ENCODE assay signal across 17 mouse cellular contexts in the genomic region with DNA sequence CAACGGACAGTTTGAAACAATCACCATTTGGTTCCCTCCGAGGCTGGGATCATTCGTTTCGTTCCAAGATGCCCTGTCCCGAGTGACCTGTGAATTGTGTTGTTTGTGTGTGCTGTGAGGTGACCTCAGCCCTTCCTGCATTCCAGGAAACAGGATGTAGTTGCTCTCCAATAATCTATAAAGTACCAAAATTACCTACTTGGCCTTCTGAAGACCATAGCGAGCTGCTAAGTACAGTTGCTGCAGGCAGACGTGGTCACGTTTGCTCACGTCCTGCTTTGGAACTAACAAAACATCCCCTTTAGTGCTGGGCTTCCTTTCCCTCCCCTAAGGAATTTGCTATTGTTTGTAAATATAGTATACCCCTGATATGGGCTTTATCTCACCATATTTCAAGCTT. TPM values are rescaled to one million over a fixed set of nuclear protein-coding genes. Genes with fewer than 3 reads are reported as not detected.
DNase-seq lines count a peak whose midpoint lies in the region; ATAC-seq and TF ChIP-seq lines count a peak whose summit lies in the region.
"Had no signal": no experiment of that assay in that cellular context is flagged by ENCODE, and none has a peak within 500 bp of the region (broad histone marks: within the 10 kb centered on the region; RNA-seq: fewer than 3 reads in every experiment).

No protein-coding gene starts in this region.

- peak; percentile 23; the same call in 1 of the 2 replicates for ATAC-seq in stomach, embryonic 15.5 days (ENCODE audit: insufficient read depth, low FRiP score, low read depth)
- ATAC-seq in stomach, postnatal 0 days (ENCODE audit: low FRiP score, low TSS enrichment): no peak
- ATAC-seq in kidney, postnatal 0 days (replicated peaks; ENCODE audit: low FRiP score, low read depth): no peak
- ATAC-seq in hindbrain, embryonic 11.5 days (ENCODE audit: low FRiP score): no peak
- ATAC-seq: forebrain, embryonic 15.5 days; intestine, embryonic 16.5 days had no signal

- TF ChIP-seq EP300 in stomach, postnatal 0 days (optimal IDR thresholded peaks at IDR 0.05): no peak

- no peak for TF ChIP-seq CTCF in stomach, postnatal 0 days (IDR thresholded peaks at IDR 0.05; ENCODE audit: low read depth)
- TF ChIP-seq CTCF in kidney, postnatal 0 days (IDR thresholded peaks at IDR 0.05; ENCODE audit: low read depth): no peak

- H3K4me2 ChIP-seq in stomach, embryonic 15.5 days: no peak overlapping the region
- no peak overlapping the region for H3K4me2 ChIP-seq in stomach, postnatal 0 days (replicated peaks; ENCODE audit: low read depth)
- H3K4me2 ChIP-seq in kidney, postnatal 0 days (ENCODE audit: low read length): 0 out of 2 replicates have a peak overlapping the region, but pooled peaks have one; percentile 11
- H3K4me2 ChIP-seq in hindbrain, embryonic 11.5 days (replicated peaks; ENCODE audit: low read depth, low read length): no peak overlapping the region
- H3K4me2 ChIP-seq: forebrain, embryonic 15.5 days; hindbrain, embryonic 13.5 days; midbrain, embryonic 12.5 days had no signal

- peak; percentile 78 for DNase-seq in heart, adult 8-10 months (ENCODE audit: low spot score)
- DNase-seq in heart, postnatal 4 days: no peak
- DNase-seq in stomach, postnatal 0 days (ENCODE audit: low spot score): no peak
- peak; percentile 73 for DNase-seq in kidney, postnatal 0 days (ENCODE audit: low spot score)
- no peak for DNase-seq in MN1 (ENCODE audit: low spot score)
- no peak for DNase-seq in left cerebral cortex, postnatal 14 days (ENCODE audit: low spot score in 2 of 2)
- DNase-seq in hindbrain, embryonic 11.5 days (ENCODE audit: low spot score): no peak
- DNase-seq: cerebellum, adult 18-20 months; gastrocnemius, postnatal 14 days; left cerebral cortex, postnatal 4 days; right cerebral cortex, postnatal 14 days had no signal

- intact Hi-C loops in left cerebral cortex, postnatal 14 days (cut with DNase I): loop anchor here (5.0 kb wide), 1 partner anchor 55 kb away; a partner anchor contains a TSS

- H3K4me1 ChIP-seq in stomach, embryonic 15.5 days: peaks cover 11% of the 10 kb centered on the region; the same call in 1 of the 2 replicates
- no peaks in the 10 kb centered on the region; the same call in 1 of the 2 replicates for H3K4me1 ChIP-seq in stomach, postnatal 0 days (replicated peaks; ENCODE audit: control insufficient read depth, insufficient read depth)
- 0 out of 2 replicates have a peak, but pooled peaks cover 3% of the 10 kb centered on the region for H3K4me1 ChIP-seq in kidney, postnatal 0 days (replicated peaks; ENCODE audit: insufficient read depth, low read length)
- H3K4me1 ChIP-seq in hindbrain, embryonic 11.5 days (replicated peaks; ENCODE audit: control insufficient read depth, insufficient read depth, low read length): no peaks in the 10 kb centered on the region
- H3K4me1 ChIP-seq: midbrain, embryonic 12.5 days had no signal

- no peak overlapping the region for H3K9ac ChIP-seq in stomach, embryonic 15.5 days
- H3K9ac ChIP-seq in stomach, postnatal 0 days (ENCODE audit: low read length): no peak overlapping the region
- H3K9ac ChIP-seq in kidney, postnatal 0 days (ENCODE audit: low read depth, low read length): no peak overlapping the region
- no peak overlapping the region for H3K9ac ChIP-seq in hindbrain, embryonic 11.5 days (ENCODE audit: low read depth, low read length)
- H3K9ac ChIP-seq: forebrain, embryonic 15.5 days; hindbrain, embryonic 13.5 days; midbrain, embryonic 12.5 days had no signal

- H3K27me3 ChIP-seq in stomach, embryonic 15.5 days (replicated peaks): no peaks in the 10 kb centered on the region
- H3K27me3 ChIP-seq in stomach, postnatal 0 days (ENCODE audit: control insufficient read depth, insufficient read depth, low read length): no peaks in the 10 kb centered on the region
- H3K27me3 ChIP-seq in kidney, postnatal 0 days (ENCODE audit: insufficient read depth, low read length): no peaks in the 10 kb centered on the region
- H3K27me3 ChIP-seq in hindbrain, embryonic 11.5 days (ENCODE audit: control insufficient read depth, insufficient read depth, low read length): no peaks in the 10 kb centered on the region
- H3K27me3 ChIP-seq: forebrain, embryonic 15.5 days; hindbrain, embryonic 13.5 days; midbrain, embryonic 12.5 days had no signal

- no peaks in the 10 kb centered on the region for H3K36me3 ChIP-seq in stomach, embryonic 15.5 days
- no peaks in the 10 kb centered on the region for H3K36me3 ChIP-seq in stomach, postnatal 0 days (ENCODE audit: control insufficient read depth, insufficient read depth, low read length)
- H3K36me3 ChIP-seq in kidney, postnatal 0 days (ENCODE audit: insufficient read depth, low read length): no peaks in the 10 kb centered on the region
- H3K36me3 ChIP-seq in hindbrain, embryonic 11.5 days (ENCODE audit: control insufficient read depth, insufficient read depth, low read length): no peaks in the 10 kb centered on the region
- H3K36me3 ChIP-seq: forebrain, embryonic 15.5 days; hindbrain, embryonic 13.5 days; midbrain, embryonic 12.5 days had no signal

- H3K27ac ChIP-seq in stomach, embryonic 15.5 days: no peak overlapping the region
- H3K27ac ChIP-seq in stomach, postnatal 0 days (replicated peaks): no peak overlapping the region
- H3K27ac ChIP-seq in kidney, postnatal 0 days: peak overlapping the region; percentile 31; the same call in 1 of the 2 replicates
- H3K27ac ChIP-seq in hindbrain, embryonic 11.5 days (ENCODE audit: low read depth, low read length): no peak overlapping the region
- H3K27ac ChIP-seq: forebrain, embryonic 15.5 days; hindbrain, embryonic 13.5 days; midbrain, embryonic 12.5 days had no signal

- no peak overlapping the region for H3K4me3 ChIP-seq in stomach, embryonic 15.5 days (replicated peaks)
- no peak overlapping the region for H3K4me3 ChIP-seq in stomach, postnatal 0 days (ENCODE audit: low read depth, low read length)
- H3K4me3 ChIP-seq in kidney, postnatal 0 days (replicated peaks; ENCODE audit: low read depth, low read length): no peak overlapping the region
- H3K4me3 ChIP-seq in hindbrain, embryonic 11.5 days (ENCODE audit: low read depth, low read length): no peak overlapping the region
- H3K4me3 ChIP-seq: forebrain, embryonic 15.5 days; hindbrain, embryonic 13.5 days; midbrain, embryonic 12.5 days; myocyte had no signal

- H3K9me3 ChIP-seq in stomach, embryonic 15.5 days: no peaks in the 10 kb centered on the region
- no peaks in the 10 kb centered on the region for H3K9me3 ChIP-seq in stomach, postnatal 0 days (ENCODE audit: control insufficient read depth, low read length)
- no peaks in the 10 kb centered on the region for H3K9me3 ChIP-seq in kidney, postnatal 0 days (replicated peaks; ENCODE audit: low read length)
- no peaks in the 10 kb centered on the region for H3K9me3 ChIP-seq in hindbrain, embryonic 11.5 days (ENCODE audit: control insufficient read depth, low read length)
- H3K9me3 ChIP-seq: forebrain, embryonic 15.5 days; midbrain, embryonic 12.5 days had no signal

- 49% methylated on average over 9 of the region's 9 CpGs for WGBS in stomach, embryonic 15.5 days
- WGBS in stomach, postnatal 0 days: 55% methylated on average over 9 of the region's 9 CpGs
- WGBS in kidney, postnatal 0 days: 41% methylated on average over 9 of the region's 9 CpGs
- 68% methylated on average over 9 of the region's 9 CpGs for WGBS in hindbrain, embryonic 11.5 days

RNA-seq across cellular contexts. Expression of a gene that starts 14.3 kb away (rescaled TPM):
- total RNA-seq in heart, adult 8-10 months (2022): 10 to 100 TPM; 14.7 to 16.0 (median 15.3) TPM
- 10 to 100 TPM; 12.5 to 12.7 TPM for total RNA-seq in heart, postnatal 4 days (2021)
- 19.2 and 20.3 TPM in 2 replicates for polyA plus RNA-seq in stomach, embryonic 15.5 days (2015; fragmentation: Nextera tagmentation; extraction: Ambion mirVana)
- 14.3 and 15.2 TPM in 2 replicates for polyA plus RNA-seq in stomach, postnatal 0 days (2015; fragmentation: Nextera tagmentation; extraction: Ambion mirVana)
- polyA plus RNA-seq in kidney, postnatal 0 days (2015; fragmentation: Nextera tagmentation; extraction: Ambion mirVana): 19.8 and 20.8 TPM in 2 replicates
- 10 to 100 TPM; 18.1 to 20.8 TPM for total RNA-seq in left cerebral cortex, postnatal 14 days (2021)
- 4.4 and 6.9 TPM in 2 replicates for polyA plus RNA-seq in hindbrain, embryonic 11.5 days (2014; fragmentation: Nextera tagmentation; extraction: Ambion mirVana)

RNA-seq across cellular contexts. Expression of a gene that starts 52.7 kb away (rescaled TPM):
- 10 to 100 TPM; 40.9 to 59.4 (median 57.3) TPM for total RNA-seq in heart, adult 8-10 months (2022)
- 10 to 100 TPM; 62.2 to 67.2 TPM for total RNA-seq in heart, postnatal 4 days (2021)
- 8.9 and 9.4 TPM in 2 replicates for polyA plus RNA-seq in stomach, embryonic 15.5 days (2015; fragmentation: Nextera tagmentation; extraction: Ambion mirVana)
- 3.7 and 4.0 TPM in 2 replicates for polyA plus RNA-seq in stomach, postnatal 0 days (2015; fragmentation: Nextera tagmentation; extraction: Ambion mirVana)
- polyA plus RNA-seq in kidney, postnatal 0 days (2015; fragmentation: Nextera tagmentation; extraction: Ambion mirVana): 6.8 and 7.1 TPM in 2 replicates
- 10 to 100 TPM; 14.0 to 14.3 TPM for total RNA-seq in left cerebral cortex, postnatal 14 days (2021)
- 2.9 and 4.3 TPM in 2 replicates for polyA plus RNA-seq in hindbrain, embryonic 11.5 days (2014; fragmentation: Nextera tagmentation; extraction: Ambion mirVana)

Comparison
In these comparisons a context has a peak if more than half of its experiments do, and no peak if none do; other contexts are left out.
1. DNase-seq: peak in heart, adult 8-10 months (single experiment) and kidney, postnatal 0 days (single experiment); none in heart, postnatal 4 days (single experiment), stomach, postnatal 0 days (single experiment), MN1 (single experiment), left cerebral cortex, postnatal 14 days (0 of 2) and hindbrain, embryonic 11.5 days (single experiment).